Mouse (Mus musculus) cerebral cortex, adult 2 months (tissue): ENCODE data around the gene Usp46.

ENCODE experiments used
- WGBS: fragments of 180-500 bp; shearing (Covaris S2); methylation state at CpG from one replicate; pipeline ENCODE4 v1.1.7; 2018; 5-methylcytosine and 5-hydroxymethylcytosine counted together

The Usp46 gene

GRCm38 (mm10) chr5:73951649-73952000 is 116.6 kb downstream of the Usp46 start:
- 31% methylated on average over 1 of the region's 1 CpGs for WGBS

- 38% methylated on average over 16 of the region's 16 CpGs for WGBS
Observed at GRCm38 (mm10) chr5:73950809-73951648, 117.2 kb downstream of the Usp46 start.
